Mouse (Mus musculus): ENCODE measurements at regions not wholly inside any gene's neighbourhood (a gene's known extent, or its start where the extent isn't known, plus 50 kb on each side); places are given as distances from the start of the nearest gene placed in this dataset.

- 85% methylated on average over 6 of the region's 6 CpGs for WGBS
- no peaks in the 10 kb centered on the region for H3K27me3 ChIP-seq (ENCODE audit: control insufficient read depth, insufficient read depth, low read length)
- no peaks in the 10 kb centered on the region for H3K36me3 ChIP-seq (ENCODE audit: control insufficient read depth, insufficient read depth, low read length)
- no peak for DNase-seq
- H3K4me1 ChIP-seq (replicated peaks; ENCODE audit: control insufficient read depth, insufficient read depth, low read length), result no peaks in the 10 kb centered on the region
- H3K27ac ChIP-seq (ENCODE audit: control insufficient read depth, insufficient read depth, low read length), result no peak overlapping the region
- TF ChIP-seq CTCF (IDR thresholded peaks at IDR 0.05; ENCODE audit: borderline replicate concordance, control insufficient read depth, extremely low read depth, insufficient read depth, low read length, poor library complexity) (no peak), POLR2A (IDR thresholded peaks at IDR 0.05; ENCODE audit: control insufficient read depth, extremely low read depth, insufficient read depth, low read length, poor library complexity) (no peak)
- no peak overlapping the region for H3K4me3 ChIP-seq (ENCODE audit: control insufficient read depth, insufficient read depth, low read length)
Observed at GRCm38 (mm10) chr8:103391359-103391758, 605.9 kb upstream of the Cdh11 start.

- 45% methylated on average over 4 of the region's 4 CpGs for WGBS
- no peak for TF ChIP-seq POLR2A (IDR thresholded peaks at IDR 0.05; ENCODE audit: control insufficient read depth, extremely low read depth, insufficient read depth, low read length, poor library complexity)
- no peak for TF ChIP-seq CTCF (IDR thresholded peaks at IDR 0.05; ENCODE audit: borderline replicate concordance, control insufficient read depth, extremely low read depth, insufficient read depth, low read length, poor library complexity)
- Histone ChIP-seq H3K27ac (ENCODE audit: control insufficient read depth, insufficient read depth, low read length) (no peak overlapping the region), H3K4me3 (ENCODE audit: control insufficient read depth, insufficient read depth, low read length) (no peak overlapping the region), H3K4me1 (replicated peaks; ENCODE audit: control insufficient read depth, insufficient read depth, low read length) (no peaks in the 10 kb centered on the region), H3K36me3 (ENCODE audit: control insufficient read depth, insufficient read depth, low read length) (no peaks in the 10 kb centered on the region), H3K27me3 (ENCODE audit: control insufficient read depth, insufficient read depth, low read length) (no peaks in the 10 kb centered on the region)
- no peak for DNase-seq
Observed at GRCm38 (mm10) chr8:103395316-103395715, 609.9 kb upstream of the Cdh11 start.

- Histone ChIP-seq H3K4me3 (ENCODE audit: control insufficient read depth, insufficient read depth, low read length) (no peak overlapping the region), H3K27ac (ENCODE audit: control insufficient read depth, insufficient read depth, low read length) (no peak overlapping the region), H3K4me1 (replicated peaks; ENCODE audit: control insufficient read depth, insufficient read depth, low read length) (no peaks in the 10 kb centered on the region), H3K27me3 (ENCODE audit: control insufficient read depth, insufficient read depth, low read length) (no peaks in the 10 kb centered on the region), H3K36me3 (ENCODE audit: control insufficient read depth, insufficient read depth, low read length) (no peaks in the 10 kb centered on the region)
- WGBS, result 82% methylated on average over 3 of the region's 3 CpGs
- TF ChIP-seq POLR2A (IDR thresholded peaks at IDR 0.05; ENCODE audit: control insufficient read depth, extremely low read depth, insufficient read depth, low read length, poor library complexity), result no peak
- no peak for DNase-seq
Observed at GRCm38 (mm10) chr8:103398179-103398578, 612.7 kb upstream of the Cdh11 start.

- 86% methylated on average over 3 of the region's 3 CpGs for WGBS
- H3K4me1 ChIP-seq (replicated peaks; ENCODE audit: control insufficient read depth, insufficient read depth, low read length), result no peaks in the 10 kb centered on the region
- no peak for TF ChIP-seq POLR2A (IDR thresholded peaks at IDR 0.05; ENCODE audit: control insufficient read depth, extremely low read depth, insufficient read depth, low read length, poor library complexity)
- TF ChIP-seq CTCF (IDR thresholded peaks at IDR 0.05; ENCODE audit: borderline replicate concordance, control insufficient read depth, extremely low read depth, insufficient read depth, low read length, poor library complexity), result no peak
- H3K27ac ChIP-seq (ENCODE audit: control insufficient read depth, insufficient read depth, low read length), result no peak overlapping the region
- no peaks in the 10 kb centered on the region for H3K27me3 ChIP-seq (ENCODE audit: control insufficient read depth, insufficient read depth, low read length)
- H3K36me3 ChIP-seq (ENCODE audit: control insufficient read depth, insufficient read depth, low read length), result no peaks in the 10 kb centered on the region
- DNase-seq, result no peak
- H3K4me3 ChIP-seq (ENCODE audit: control insufficient read depth, insufficient read depth, low read length), result no peak overlapping the region
Observed at GRCm38 (mm10) chr8:103399466-103399865, 614.0 kb upstream of the Cdh11 start.

- Histone ChIP-seq H3K36me3 (ENCODE audit: control insufficient read depth, insufficient read depth, low read length) (no peaks in the 10 kb centered on the region), H3K4me3 (ENCODE audit: control insufficient read depth, insufficient read depth, low read length) (no peak overlapping the region), H3K27ac (ENCODE audit: control insufficient read depth, insufficient read depth, low read length) (no peak overlapping the region), H3K27me3 (ENCODE audit: control insufficient read depth, insufficient read depth, low read length) (no peaks in the 10 kb centered on the region), H3K4me1 (replicated peaks; ENCODE audit: control insufficient read depth, insufficient read depth, low read length) (no peaks in the 10 kb centered on the region)
- no peak for TF ChIP-seq CTCF (IDR thresholded peaks at IDR 0.05; ENCODE audit: borderline replicate concordance, control insufficient read depth, extremely low read depth, insufficient read depth, low read length, poor library complexity)
- TF ChIP-seq POLR2A (IDR thresholded peaks at IDR 0.05; ENCODE audit: control insufficient read depth, extremely low read depth, insufficient read depth, low read length, poor library complexity), result no peak
- no peak for DNase-seq
- 57% methylated on average over 1 of the region's 1 CpGs for WGBS
Observed at GRCm38 (mm10) chr8:103400143-103400542, 614.7 kb upstream of the Cdh11 start.

- Histone ChIP-seq H3K4me1 (replicated peaks; ENCODE audit: control insufficient read depth, insufficient read depth, low read length) (no peaks in the 10 kb centered on the region), H3K4me3 (ENCODE audit: control insufficient read depth, insufficient read depth, low read length) (no peak overlapping the region), H3K36me3 (ENCODE audit: control insufficient read depth, insufficient read depth, low read length) (no peaks in the 10 kb centered on the region), H3K27ac (ENCODE audit: control insufficient read depth, insufficient read depth, low read length) (no peak overlapping the region), H3K27me3 (ENCODE audit: control insufficient read depth, insufficient read depth, low read length) (no peaks in the 10 kb centered on the region)
- 92% methylated on average over 3 of the region's 3 CpGs for WGBS
- TF ChIP-seq CTCF (IDR thresholded peaks at IDR 0.05; ENCODE audit: borderline replicate concordance, control insufficient read depth, extremely low read depth, insufficient read depth, low read length, poor library complexity) (no peak), POLR2A (IDR thresholded peaks at IDR 0.05; ENCODE audit: control insufficient read depth, extremely low read depth, insufficient read depth, low read length, poor library complexity) (no peak)
- no peak for DNase-seq
Observed at GRCm38 (mm10) chr8:103402731-103403130, 617.3 kb upstream of the Cdh11 start.

GRCm38 (mm10) chr8:103403826-103404225 lies 618.4 kb upstream of the Cdh11 start:
- Histone ChIP-seq H3K36me3 (ENCODE audit: control insufficient read depth, insufficient read depth, low read length) (no peaks in the 10 kb centered on the region), H3K4me1 (replicated peaks; ENCODE audit: control insufficient read depth, insufficient read depth, low read length) (no peaks in the 10 kb centered on the region), H3K27ac (ENCODE audit: control insufficient read depth, insufficient read depth, low read length) (no peak overlapping the region), H3K4me3 (ENCODE audit: control insufficient read depth, insufficient read depth, low read length) (no peak overlapping the region), H3K27me3 (ENCODE audit: control insufficient read depth, insufficient read depth, low read length) (no peaks in the 10 kb centered on the region)
- TF ChIP-seq CTCF (IDR thresholded peaks at IDR 0.05; ENCODE audit: borderline replicate concordance, control insufficient read depth, extremely low read depth, insufficient read depth, low read length, poor library complexity) (no peak), POLR2A (IDR thresholded peaks at IDR 0.05; ENCODE audit: control insufficient read depth, extremely low read depth, insufficient read depth, low read length, poor library complexity) (no peak)
- DNase-seq, result no peak
- WGBS, result 89% methylated on average over 4 of the region's 4 CpGs

Measured in thymus, adult 2 months (tissue).